Mouse (Mus musculus): ENCODE results near the gene Msto1. TPM values are rescaled to one million over a fixed set of nuclear protein-coding genes. Genes with fewer than 3 reads are reported as not detected.
A peak's percentile ranks its signal among the peaks of the same experiment; 100 is the strongest.
"Not testable (repeated sequence)": the region's sequence is repeated elsewhere in the genome, so short reads cannot be mapped to it uniquely, and the experiment has no call there.

Msto1 gene
- polyA plus RNA-seq, 1 experiment from 2014 or later: 23.6 TPM

GRCm38 (mm10) chr3:88868449-88868848 is 45.4 kb downstream of the Msto1 start:
- not testable (repeated sequence) for H3K27ac ChIP-seq (replicated peaks); ATAC-seq (ENCODE audit: low FRiP score, low TSS enrichment); H3K27me3 ChIP-seq (ENCODE audit: control insufficient read depth, insufficient read depth, low read length); H3K4me2 ChIP-seq (replicated peaks; ENCODE audit: low read depth); H3K9me3 ChIP-seq (ENCODE audit: control insufficient read depth, low read length); H3K9ac ChIP-seq (ENCODE audit: low read length); DNase-seq (ENCODE audit: low spot score); H3K4me3 ChIP-seq (ENCODE audit: low read depth, low read length); H3K36me3 ChIP-seq (ENCODE audit: control insufficient read depth, insufficient read depth, low read length); H3K4me1 ChIP-seq (replicated peaks; ENCODE audit: control insufficient read depth, insufficient read depth)
- WGBS: no CpG with 5 or more reads among the region's 4 CpGs

GRCm38 (mm10) chr3:88867177-88867576 is 46.6 kb downstream of the Msto1 start:
- peak; percentile 56; the same call in 1 of the 2 replicates for ATAC-seq (ENCODE audit: low FRiP score, low TSS enrichment)
- H3K4me3 ChIP-seq (ENCODE audit: low read depth, low read length); H3K27me3 ChIP-seq (ENCODE audit: control insufficient read depth, insufficient read depth, low read length); H3K27ac ChIP-seq (replicated peaks); DNase-seq (ENCODE audit: low spot score); H3K4me2 ChIP-seq (replicated peaks; ENCODE audit: low read depth); H3K9ac ChIP-seq (ENCODE audit: low read length); H3K4me1 ChIP-seq (replicated peaks; ENCODE audit: control insufficient read depth, insufficient read depth); H3K9me3 ChIP-seq (ENCODE audit: control insufficient read depth, low read length): not testable (repeated sequence)
- no CpG with 5 or more reads among the region's 8 CpGs for WGBS
- peaks cover 10% of the 10 kb centered on the region for H3K36me3 ChIP-seq (ENCODE audit: control insufficient read depth, insufficient read depth, low read length)

- not testable (repeated sequence) for H3K4me2 ChIP-seq (replicated peaks; ENCODE audit: low read depth); H3K9ac ChIP-seq (ENCODE audit: low read length); H3K4me1 ChIP-seq (replicated peaks; ENCODE audit: control insufficient read depth, insufficient read depth); H3K9me3 ChIP-seq (ENCODE audit: control insufficient read depth, low read length); H3K4me3 ChIP-seq (ENCODE audit: low read depth, low read length); DNase-seq (ENCODE audit: low spot score); H3K27ac ChIP-seq (replicated peaks); H3K27me3 ChIP-seq (ENCODE audit: control insufficient read depth, insufficient read depth, low read length)
- H3K36me3 ChIP-seq (ENCODE audit: control insufficient read depth, insufficient read depth, low read length): peaks cover 10% of the 10 kb centered on the region
- ATAC-seq (ENCODE audit: low FRiP score, low TSS enrichment): peak; percentile 26; the same call in 1 of the 2 replicates
- no CpG with 5 or more reads among the region's 3 CpGs for WGBS
Measured at GRCm38 (mm10) chr3:88866735-88867134, 47.1 kb downstream of the Msto1 start.

- no peak for ATAC-seq (ENCODE audit: low FRiP score, low TSS enrichment)
Measured at GRCm38 (mm10) chr3:88862129-88862528, 51.7 kb downstream of the Msto1 start.

GRCm38 (mm10) chr3:88855837-88856236 is 58.0 kb downstream of the Msto1 start:
- DNase-seq (ENCODE audit: low spot score) (no peak), ATAC-seq (ENCODE audit: low FRiP score, low TSS enrichment) (no peak)
- H3K4me3 ChIP-seq (ENCODE audit: low read depth, low read length): no peak overlapping the region
- no peak overlapping the region for H3K4me2 ChIP-seq (replicated peaks; ENCODE audit: low read depth)
- H3K27ac ChIP-seq (replicated peaks): no peak overlapping the region
- H3K9me3 ChIP-seq (ENCODE audit: control insufficient read depth, low read length): no peaks in the 10 kb centered on the region
- no peaks in the 10 kb centered on the region for H3K4me1 ChIP-seq (replicated peaks; ENCODE audit: control insufficient read depth, insufficient read depth)
- TF ChIP-seq CTCF (IDR thresholded peaks at IDR 0.05; ENCODE audit: low read depth) (no peak), EP300 (optimal IDR thresholded peaks at IDR 0.05) (no peak)
- 76% methylated on average over 6 of the region's 6 CpGs for WGBS
- no peak overlapping the region for H3K9ac ChIP-seq (ENCODE audit: low read length)
- H3K36me3 ChIP-seq (ENCODE audit: control insufficient read depth, insufficient read depth, low read length): peaks cover 19% of the 10 kb centered on the region
- H3K27me3 ChIP-seq (ENCODE audit: control insufficient read depth, insufficient read depth, low read length): no peaks in the 10 kb centered on the region

More at GRCm38 (mm10) chr3:88862129-88862528, 51.7 kb downstream of the Msto1 start:
- no peak for DNase-seq (ENCODE audit: low spot score)
- no peak overlapping the region for H3K4me3 ChIP-seq (ENCODE audit: low read depth, low read length)
- no peaks in the 10 kb centered on the region for H3K4me1 ChIP-seq (replicated peaks; ENCODE audit: control insufficient read depth, insufficient read depth)
- WGBS: 93% methylated on average over 3 of the region's 3 CpGs
- no peak overlapping the region for H3K9ac ChIP-seq (ENCODE audit: low read length)
- no peak overlapping the region for H3K27ac ChIP-seq (replicated peaks)
- peaks cover 19% of the 10 kb centered on the region for H3K36me3 ChIP-seq (ENCODE audit: control insufficient read depth, insufficient read depth, low read length)
- H3K9me3 ChIP-seq (ENCODE audit: control insufficient read depth, low read length): no peaks in the 10 kb centered on the region
- H3K27me3 ChIP-seq (ENCODE audit: control insufficient read depth, insufficient read depth, low read length): no peaks in the 10 kb centered on the region
- no peak for TF ChIP-seq CTCF (IDR thresholded peaks at IDR 0.05; ENCODE audit: low read depth)
- no peak for TF ChIP-seq EP300 (optimal IDR thresholded peaks at IDR 0.05)
- no peak overlapping the region for H3K4me2 ChIP-seq (replicated peaks; ENCODE audit: low read depth)

Other genes starting within 250 kb of the Msto1 start
- 38.1 and 45.9 TPM in 2 replicates for gene Khdc4, start 228.2 kb downstream of the Msto1 start, polyA plus RNA-seq (2015; fragmentation: Nextera tagmentation; extraction: Ambion mirVana)
- 85.5 and 86.9 TPM in 2 replicates for gene Rit1, start 197.2 kb downstream of the Msto1 start, polyA plus RNA-seq (2015; fragmentation: Nextera tagmentation; extraction: Ambion mirVana)
- 9.6 and 10.1 TPM in 2 replicates for gene Syt11, start 138.8 kb downstream of the Msto1 start, polyA plus RNA-seq (2015; fragmentation: Nextera tagmentation; extraction: Ambion mirVana)
- gene Gon4l, start 78.8 kb downstream of the Msto1 start, polyA plus RNA-seq (2015; fragmentation: Nextera tagmentation; extraction: Ambion mirVana): 2.8 TPM in 2 replicates
- gene Ash1l, start 36.6 kb upstream of the Msto1 start, polyA plus RNA-seq (2015; fragmentation: Nextera tagmentation; extraction: Ambion mirVana): 8.6 and 9.2 TPM in 2 replicates
- gene Dap3, start 37.2 kb upstream of the Msto1 start, polyA plus RNA-seq (2015; fragmentation: Nextera tagmentation; extraction: Ambion mirVana): 99.0 and 105 TPM in 2 replicates
- 19.4 and 22.0 TPM in 2 replicates for gene Rusc1, start 179.3 kb upstream of the Msto1 start, polyA plus RNA-seq (2015; fragmentation: Nextera tagmentation; extraction: Ambion mirVana)
- gene Gm43738, start 187.1 kb upstream of the Msto1 start, polyA plus RNA-seq (2015; fragmentation: Nextera tagmentation; extraction: Ambion mirVana): 0.17 TPM in 1 of 2 replicates, not detected in the other
- 372 and 379 TPM in 2 replicates for gene Fdps, start 188.0 kb upstream of the Msto1 start, polyA plus RNA-seq (2015; fragmentation: Nextera tagmentation; extraction: Ambion mirVana)
- 6.6 and 6.8 TPM in 2 replicates for gene Pklr, start 222.1 kb upstream of the Msto1 start, polyA plus RNA-seq (2015; fragmentation: Nextera tagmentation; extraction: Ambion mirVana)
- 0.45 and 0.71 TPM in 2 replicates for gene Hcn3, start 246.2 kb upstream of the Msto1 start, polyA plus RNA-seq (2015; fragmentation: Nextera tagmentation; extraction: Ambion mirVana)